Mouse (Mus musculus) liver, embryonic 15.5 days (tissue): ENCODE data around the gene Hapln2. TPM values are rescaled to one million over a fixed set of nuclear protein-coding genes. Genes with fewer than 3 reads are reported as not detected.

Experiments used
- ATAC-seq: fragments of 200-750 bp; cut with Nextera tagmentation; 2 replicates; pipeline ENCODE4 v1.8.0; 2017; ENCODE audit warnings: moderate number of reproducible peaks, mild to moderate bottlenecking, moderate library complexity; ENCODE audit not compliant: insufficient read depth
- H3K27ac ChIP-seq: fragments of 300-500 bp; sonication (generic); replicated peaks from 2 replicates; pipeline ENCODE4 v1.5.1; 2015; ENCODE audit warnings: mild to moderate bottlenecking, inconsistent platforms
- H3K27me3 ChIP-seq: fragments of 300-500 bp; sonication (generic); 2 replicates; pipeline ENCODE4 v1.6.1; 2015; ENCODE audit warnings: mild to moderate bottlenecking, inconsistent platforms
- H3K36me3 ChIP-seq: fragments of 300-500 bp; sonication (generic); replicated peaks from 2 replicates; pipeline ENCODE4 v1.6.1; 2015; ENCODE audit warnings: moderate library complexity, mild to moderate bottlenecking, inconsistent platforms
- H3K4me1 ChIP-seq: fragments of 300-500 bp; sonication (generic); replicated peaks from 2 replicates; pipeline ENCODE4 v1.6.1; 2015; ENCODE audit warnings: inconsistent platforms
- H3K4me2 ChIP-seq: fragments of 300-500 bp; sonication (generic); 2 replicates; pipeline ENCODE4 v1.6.1; 2015; ENCODE audit warnings: moderate library complexity, mild to moderate bottlenecking, inconsistent platforms
- H3K4me3 ChIP-seq: fragments of 300-500 bp; sonication (generic); replicated peaks from 2 replicates; pipeline ENCODE4 v1.5.1; 2015; ENCODE audit warnings: mild to moderate bottlenecking, inconsistent platforms
- H3K9ac ChIP-seq: fragments of 300-500 bp; sonication (generic); 2 replicates; pipeline ENCODE4 v1.6.1; 2015; ENCODE audit warnings: moderate library complexity, mild to moderate bottlenecking, inconsistent platforms
- H3K9me3 ChIP-seq: fragments of 300-500 bp; sonication (generic); replicated peaks from 2 replicates; pipeline ENCODE4 v1.6.1; 2016; ENCODE audit warnings: inconsistent platforms
- WGBS: fragments of 180-500 bp; shearing (Covaris S2); methylation state at CpG from one replicate; pipeline ENCODE4 v1.1.7; 2015; ENCODE audit warnings: mixed read lengths; ENCODE audit not compliant: insufficient replicate concordance; 5-methylcytosine and 5-hydroxymethylcytosine counted together
- polyA plus RNA-seq: library from polyadenylated mRNA; unstranded; fragments of >200 nt; fragmentation: Nextera tagmentation; extraction: Ambion mirVana; gene quantifications from 2 replicates; pipeline ENCODE4 v1.2.1, GENCODE M21; 2015

Hapln2 gene
- polyA plus RNA-seq, 1 experiment from 2014 or later: not detected

- 44% methylated on average over 3 of the region's 3 CpGs for WGBS
These were observed 47.3 kb downstream of the Hapln2 start for GRCm38 (mm10) chr3:87980085-87980484.

GRCm38 (mm10) chr3:87979493-87979892, 47.9 kb downstream of the Hapln2 start:
- no peak overlapping the region for H3K4me3 ChIP-seq
- H3K27me3 ChIP-seq: peaks cover 50% of the 10 kb centered on the region
- ATAC-seq: no peak
- no peak overlapping the region for H3K4me2 ChIP-seq
- no peaks in the 10 kb centered on the region for H3K9me3 ChIP-seq
- no peak overlapping the region for H3K9ac ChIP-seq
- H3K4me1 ChIP-seq: peaks cover 25% of the 10 kb centered on the region
- WGBS: 71% methylated on average over 5 of the region's 5 CpGs
- H3K27ac ChIP-seq: no peak overlapping the region
- no peaks in the 10 kb centered on the region for H3K36me3 ChIP-seq

More at GRCm38 (mm10) chr3:87980085-87980484, 47.3 kb downstream of the Hapln2 start:
- no peak overlapping the region for H3K9ac ChIP-seq
- H3K27me3 ChIP-seq: peaks cover 48% of the 10 kb centered on the region
- no peak overlapping the region for H3K4me3 ChIP-seq
- no peaks in the 10 kb centered on the region for H3K9me3 ChIP-seq
- H3K27ac ChIP-seq: no peak overlapping the region
- no peaks in the 10 kb centered on the region for H3K36me3 ChIP-seq
- ATAC-seq: no peak
- H3K4me1 ChIP-seq: peaks cover 25% of the 10 kb centered on the region
- no peak overlapping the region for H3K4me2 ChIP-seq

GRCm38 (mm10) chr3:87974381-87974987, 52.9 kb downstream of the Hapln2 start:
- Histone ChIP-seq H3K9me3 (no peaks in the 10 kb centered on the region), H3K4me3 (no peak overlapping the region), H3K4me2 (no peak overlapping the region), H3K4me1 (peaks cover 15% of the 10 kb centered on the region), H3K9ac (no peak overlapping the region), H3K36me3 (no peaks in the 10 kb centered on the region), H3K27ac (no peak overlapping the region), H3K27me3 (peaks cover 92% of the 10 kb centered on the region)
- ATAC-seq: no peak
- WGBS: 54% methylated on average over 12 of the region's 12 CpGs

GRCm38 (mm10) chr3:87973593-87974380, 53.6 kb downstream of the Hapln2 start:
- Histone ChIP-seq H3K9me3 (no peaks in the 10 kb centered on the region), H3K4me2 (peak overlapping the region; percentile 2; the same call in 1 of the 2 replicates), H3K9ac (no peak overlapping the region), H3K27ac (no peak overlapping the region), H3K4me3 (no peak overlapping the region), H3K4me1 (peaks cover 15% of the 10 kb centered on the region), H3K36me3 (no peaks in the 10 kb centered on the region), H3K27me3 (peaks cover 94% of the 10 kb centered on the region)
- ATAC-seq: no peak
- 59% methylated on average over 14 of the region's 14 CpGs for WGBS

GRCm38 (mm10) chr3:87972776-87973175, 54.6 kb downstream of the Hapln2 start:
- Histone ChIP-seq H3K4me2 (peak overlapping the region; percentile 50; the same call in 1 of the 2 replicates), H3K9ac (no peak overlapping the region), H3K9me3 (no peaks in the 10 kb centered on the region), H3K36me3 (no peaks in the 10 kb centered on the region), H3K4me3 (peak overlapping the region; percentile 41), H3K27me3 (peaks cover 95% of the 10 kb centered on the region), H3K4me1 (peaks cover 15% of the 10 kb centered on the region), H3K27ac (no peak overlapping the region)
- ATAC-seq: no peak
- 23% methylated on average over 5 of the region's 5 CpGs for WGBS

- peaks cover 94% of the 10 kb centered on the region for H3K27me3 ChIP-seq
- no peak overlapping the region for H3K27ac ChIP-seq
- H3K4me2 ChIP-seq: peak overlapping the region; percentile 50
- 38% methylated on average over 8 of the region's 8 CpGs for whole genome bisulfite sequencing
- no peaks in the 10 kb centered on the region for H3K36me3 ChIP-seq
- H3K9ac ChIP-seq: 0 out of 2 replicates have a peak overlapping the region, but pooled peaks have one; percentile 1
- ATAC-seq: no peak
- no peaks in the 10 kb centered on the region for H3K9me3 ChIP-seq
- H3K4me3 ChIP-seq: peak overlapping the region; percentile 41
- peaks cover 15% of the 10 kb centered on the region for H3K4me1 ChIP-seq
These were observed 55.1 kb downstream of the Hapln2 start for GRCm38 (mm10) chr3:87972203-87972664.

Other genes with a start within 250 kb of the Hapln2 start
- 0.20 and 0.26 TPM in 2 replicates for gene Ntrk1, start 232.4 kb downstream of the Hapln2 start, polyA plus RNA-seq
- gene Insrr, start 230.6 kb downstream of the Hapln2 start, polyA plus RNA-seq: 0.01 TPM in 1 of 2 replicates, not detected in the other
- 5.7 and 6.5 TPM in 2 replicates for gene Pear1, start 203.3 kb downstream of the Hapln2 start, polyA plus RNA-seq
- gene Sh2d2a, start 180.8 kb downstream of the Hapln2 start, polyA plus RNA-seq: 0.18 TPM in 2 replicates
- 6.5 TPM in 2 replicates for gene Prcc, start 142.0 kb downstream of the Hapln2 start, polyA plus RNA-seq
- 213 and 216 TPM in 2 replicates for gene Hdgf, start 121.3 kb downstream of the Hapln2 start, polyA plus RNA-seq
- 30.7 and 33.5 TPM in 2 replicates for gene Mrpl24, start 108.1 kb downstream of the Hapln2 start, polyA plus RNA-seq
- gene Isg20l2, start 97.3 kb downstream of the Hapln2 start, polyA plus RNA-seq: 21.0 and 22.9 TPM in 2 replicates
- 5.6 and 6.3 TPM in 2 replicates for gene Rrnad1, start 96.9 kb downstream of the Hapln2 start, polyA plus RNA-seq
- gene Crabp2, start 78.9 kb downstream of the Hapln2 start, polyA plus RNA-seq: 0.31 and 0.75 TPM in 2 replicates
- gene Nes, start 56.5 kb downstream of the Hapln2 start, polyA plus RNA-seq: 2.2 and 2.3 TPM in 2 replicates
- 0.10 TPM in 1 of 2 replicates, not detected in the other for gene Bcan, start 27.4 kb downstream of the Hapln2 start, polyA plus RNA-seq
- gene Gpatch4, start 15.5 kb upstream of the Hapln2 start, polyA plus RNA-seq: 14.3 and 18.1 TPM in 2 replicates
- 75.0 and 81.5 TPM in 2 replicates for gene Naxe, start 30.9 kb upstream of the Hapln2 start, polyA plus RNA-seq
- gene Ttc24, start 50.7 kb upstream of the Hapln2 start, polyA plus RNA-seq: not detected in 2 replicates
- 7.3 and 8.0 TPM in 2 replicates for gene Iqgap3, start 54.4 kb upstream of the Hapln2 start, polyA plus RNA-seq
- gene Mef2d, start 114.8 kb upstream of the Hapln2 start, polyA plus RNA-seq: 6.8 and 7.1 TPM in 2 replicates
- gene Rhbg, start 227.1 kb upstream of the Hapln2 start, polyA plus RNA-seq: 7.6 and 7.7 TPM in 2 replicates